Mouse (Mus musculus) CD4-positive, CD25-positive, alpha-beta regulatory T cell, adult 2 months (primary cell): Measurements from ENCODE around the gene Vmn1r132.
"Not testable (repeated sequence)": the region's sequence is repeated elsewhere in the genome, so short reads cannot be mapped to it uniquely, and the experiment has no call there.

Experiments used
- DNase-seq: peaks from one replicate; pipeline ENCODE4 v3.0.0-alpha.2; 2012; ENCODE audit warnings: low read depth, low spot score

Vmn1r132 gene

DNA sequence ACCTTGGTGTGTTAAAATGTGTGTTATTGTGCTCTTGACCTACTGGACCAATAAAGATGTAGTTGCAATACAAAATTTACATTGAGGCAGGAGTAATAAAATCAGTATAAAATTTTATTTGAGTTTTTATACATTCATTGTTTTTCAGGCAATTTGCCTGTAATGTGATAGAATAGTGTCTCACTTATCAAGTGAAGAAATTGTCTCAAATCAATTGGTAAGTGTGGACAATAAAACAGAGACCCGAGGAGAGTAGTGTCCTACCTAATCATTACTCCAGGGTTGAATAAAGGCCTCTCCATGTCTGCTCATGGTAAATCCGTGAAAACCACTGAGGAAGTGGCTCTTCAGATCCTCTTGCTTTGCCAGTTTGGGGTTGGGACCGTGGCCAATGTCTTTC is at the start of gene Vmn1r132:
Gene Vmn1r132 (plus strand): TSS at position 301 of the 400 bp plus-strand sequence.
- DNase-seq = not testable (repeated sequence)
